Mouse (Mus musculus): ENCODE data around the gene Cyp4a12b.
"Not testable (repeated sequence)": the region's sequence is repeated elsewhere in the genome, so short reads cannot be mapped to it uniquely, and the experiment has no call there.

DNA sequence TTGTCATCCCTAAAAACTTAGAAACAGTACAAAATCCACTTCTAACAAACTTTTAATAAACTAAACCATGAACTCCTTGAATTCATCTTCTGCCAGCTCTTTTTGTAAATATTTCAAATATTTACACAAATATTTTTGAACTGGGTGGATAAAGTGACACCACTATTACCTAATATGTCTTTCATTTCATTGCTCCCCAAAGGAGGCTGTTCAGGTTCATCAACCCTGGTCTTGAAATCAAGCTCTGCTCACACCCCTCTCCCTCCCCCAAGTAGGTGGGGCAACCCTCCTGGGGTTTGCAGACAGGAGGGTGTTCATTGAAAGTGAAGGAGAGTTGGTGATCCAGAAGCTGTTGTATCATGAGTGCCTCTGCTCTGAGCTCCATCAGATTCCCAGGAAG is at the start of gene Cyp4a12b:
- TF ChIP-seq MYB (IDR thresholded peaks at IDR 0.05; ENCODE audit: low read depth, low read length); ZMIZ1 (IDR thresholded peaks at IDR 0.05; ENCODE audit: low read depth, low read length); NELFE (IDR thresholded peaks at IDR 0.05; ENCODE audit: low read depth, low read length); MAX (IDR thresholded peaks at IDR 0.05; ENCODE audit: low read length); POLR2A (IDR thresholded peaks at IDR 0.05; ENCODE audit: control insufficient read depth in 1 of 2, insufficient read depth in 1 of 2, low read depth in 1 of 2, low read length in 2 of 2, poor library complexity in 1 of 2); CTCF (IDR thresholded peaks at IDR 0.05 in 2 of 3, conservative IDR thresholded peaks at IDR 0.05 in 1 of 3; ENCODE audit: control insufficient read depth in 1 of 3, insufficient read depth in 1 of 3, low read depth in 2 of 3, low read length in 3 of 3, poor library complexity in 1 of 3, severe bottlenecking in 1 of 3): not testable (repeated sequence)
